Mouse (Mus musculus) ES-E14 (cell line): Measurements from ENCODE around the gene Diaph2. TPM values are rescaled to one million over a fixed set of nuclear protein-coding genes. Genes with fewer than 3 reads are reported as not detected.

ENCODE experiments used
- DNase-seq: peaks from one replicate; pipeline ENCODE4 v3.0.0-alpha.2; 2013; ENCODE audit warnings: low read depth, low spot score
- H3K27ac ChIP-seq: 2 replicates; pipeline ENCODE4 v1.5.1; 2012; ENCODE audit warnings: low read depth, mild to moderate bottlenecking, low read length, moderate library complexity, mixed read lengths; ENCODE audit not compliant: poor library complexity, insufficient read depth, severe bottlenecking
- H3K36me3 ChIP-seq: 2 replicates; pipeline ENCODE4 v1.6.1; 2012; ENCODE audit warnings: mild to moderate bottlenecking, low read length, moderate library complexity, mixed read lengths; ENCODE audit not compliant: control insufficient read depth, poor library complexity, insufficient read depth, severe bottlenecking
- H3K4me1 ChIP-seq, 2 experiments: fragments of 150-350 bp in 1 of 2; sonication (generic) in 1 of 2; 2 replicates each; pipeline ENCODE4 v1.6.1; 2012; ENCODE audit warnings: low read length in 2 of 2, mild to moderate bottlenecking in 1 of 2, mixed read lengths in 1 of 2; ENCODE audit not compliant: control insufficient read depth in 2 of 2, insufficient read depth in 2 of 2, poor library complexity in 1 of 2
- H3K4me3 ChIP-seq, 2 experiments: fragments of 150-350 bp in 1 of 2; sonication (generic) in 1 of 2; 2 replicates each; pipeline ENCODE4 v1.5.1; 2012; ENCODE audit warnings: low read length in 2 of 2, low read depth in 1 of 2, mild to moderate bottlenecking in 1 of 2, mixed read lengths in 1 of 2; ENCODE audit not compliant: insufficient read depth in 1 of 2, poor library complexity in 1 of 2, severe bottlenecking in 1 of 2
- H3K9ac ChIP-seq: 2 replicates; pipeline ENCODE4 v1.6.1; 2012; ENCODE audit warnings: low read depth, mild to moderate bottlenecking, low read length, mixed read lengths; ENCODE audit not compliant: poor library complexity, insufficient read depth, severe bottlenecking
- H3K9me3 ChIP-seq: fragments of 150-350 bp; sonication (generic); 2 replicates; pipeline ENCODE4 v1.6.1; 2012; ENCODE audit warnings: low read depth, mild to moderate bottlenecking, low read length; ENCODE audit not compliant: control insufficient read depth, insufficient read depth
- CHD2 ChIP-seq: IDR thresholded peaks from 2 replicates; pipeline ENCODE4 v1.6.1; 2014; ENCODE audit warnings: mild to moderate bottlenecking, low read depth, low read length, inconsistent platforms
- HCFC1 ChIP-seq: IDR thresholded peaks from 2 replicates; pipeline ENCODE4 v1.6.1; 2012; ENCODE audit warnings: low read length, inconsistent platforms, borderline replicate concordance; ENCODE audit not compliant: insufficient read depth
- MAFK ChIP-seq: IDR thresholded peaks from 2 replicates; pipeline ENCODE4 v1.6.1; 2014; ENCODE audit warnings: mild to moderate bottlenecking, low read depth, low read length, inconsistent platforms; ENCODE audit not compliant: insufficient read depth
- ZC3H11A ChIP-seq: IDR thresholded peaks from 2 replicates; pipeline ENCODE4 v1.6.1; 2012; ENCODE audit warnings: low read depth, mild to moderate bottlenecking, inconsistent platforms, low read length, borderline replicate concordance
- ZNF384 ChIP-seq: IDR thresholded peaks from 2 replicates; pipeline ENCODE4 v1.6.1; 2012; ENCODE audit warnings: low read depth, low read length, inconsistent platforms
- in situ Hi-C, 2 experiments: fragments of 600-800 bp; cut with MboI; formaldehyde crosslinking; loops; one replicate each; pipeline ENCODE4 v1.15.1; 2025; ENCODE audit warnings: low sequenced_read_pairs in 2 of 2, inconsistent platforms in 1 of 2; ENCODE audit not compliant: unreplicated experiment in 2 of 2
- total RNA-seq: library from RNA; depleted of rRNA; stranded (reverse); fragments of 300-350 nt; gene quantifications from 2 replicates; pipeline ENCODE4 v1.2.3, GENCODE M21; 2012

The Diaph2 gene
- total RNA-seq, 1 experiment = 5.8 TPM

GRCm38 (mm10) chrX:130008210-130008609 lies 258.7 kb downstream of the Diaph2 start:
- in situ Hi-C loops = no loop called here
- no peaks in the 10 kb centered on the region for H3K4me1 ChIP-seq
- no peak overlapping the region for H3K9ac ChIP-seq
- no peaks in the 10 kb centered on the region for H3K9me3 ChIP-seq
- DNase-seq = no peak
- H3K36me3 ChIP-seq = no peaks in the 10 kb centered on the region
- no peak overlapping the region for H3K27ac ChIP-seq
- no peak overlapping the region for H3K4me3 ChIP-seq
- TF ChIP-seq MAFK (no peak), HCFC1 (no peak), ZC3H11A (no peak), ZNF384 (no peak), CHD2 (no peak)

GRCm38 (mm10) chrX:130019735-130020134 lies 270.2 kb downstream of the Diaph2 start:
- no peaks in the 10 kb centered on the region for H3K4me1 ChIP-seq
- no peak for TF ChIP-seq MAFK
- in situ Hi-C loops = no loop called here
- DNase-seq = no peak
- no peak overlapping the region for H3K4me3 ChIP-seq
- H3K9ac ChIP-seq = no peak overlapping the region
- H3K36me3 ChIP-seq = no peaks in the 10 kb centered on the region
- H3K27ac ChIP-seq = no peak overlapping the region
- no peaks in the 10 kb centered on the region for H3K9me3 ChIP-seq

- no peaks in the 10 kb centered on the region for H3K4me1 ChIP-seq
- in situ Hi-C loops = no loop called here
- H3K4me3 ChIP-seq = no peak overlapping the region
- no peak for DNase-seq
- no peak overlapping the region for H3K27ac ChIP-seq
- no peaks in the 10 kb centered on the region for H3K36me3 ChIP-seq
- TF ChIP-seq CHD2 = no peak
- TF ChIP-seq ZC3H11A = no peak
- TF ChIP-seq HCFC1 = no peak
- TF ChIP-seq ZNF384 = no peak
- no peak for TF ChIP-seq MAFK
- H3K9me3 ChIP-seq = no peaks in the 10 kb centered on the region
- H3K9ac ChIP-seq = no peak overlapping the region
Measured at GRCm38 (mm10) chrX:130044525-130044924, 295.0 kb downstream of the Diaph2 start.

DNA sequence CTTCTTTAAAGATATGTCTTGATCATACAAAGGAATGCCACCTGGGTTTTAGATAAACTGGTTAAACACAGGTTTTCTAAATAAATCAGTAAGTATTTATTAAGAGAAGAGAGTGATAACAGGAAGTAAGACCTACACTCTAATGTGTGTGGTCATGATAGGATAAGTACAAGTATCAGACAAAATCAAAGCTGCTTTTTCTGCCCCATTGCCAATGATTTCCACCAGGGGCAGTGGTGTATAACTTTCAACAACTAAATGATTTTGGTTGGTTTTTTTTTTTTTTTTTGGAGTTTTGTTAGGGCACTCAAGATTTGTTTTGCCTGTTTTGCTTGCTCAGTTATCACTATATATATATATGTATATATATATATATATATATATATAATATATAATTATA lies 399.7 kb downstream of the Diaph2 start:
- DNase-seq = no peak

DNA sequence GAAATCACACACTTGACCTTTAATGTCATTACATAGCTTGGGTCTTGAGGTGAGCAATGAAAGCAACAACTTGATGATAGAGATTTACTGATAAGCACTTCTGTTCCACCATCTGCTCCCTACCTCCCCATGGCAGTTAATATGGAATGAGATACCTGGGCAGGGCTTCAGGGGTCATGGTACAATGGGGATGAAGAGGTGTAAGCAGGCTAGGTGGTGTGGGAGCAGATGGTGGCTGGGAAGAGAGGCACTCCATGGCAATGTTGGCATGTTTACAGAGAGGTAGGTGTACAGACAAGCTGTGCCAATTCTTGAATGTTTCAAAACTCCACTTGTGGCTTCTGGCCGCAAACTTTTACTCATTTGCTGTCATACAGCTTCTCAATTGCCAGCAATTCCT lies 402.6 kb downstream of the Diaph2 start:
- Histone ChIP-seq H3K4me1 (no peaks in the 10 kb centered on the region), H3K9ac (no peak overlapping the region), H3K36me3 (no peaks in the 10 kb centered on the region), H3K9me3 (no peaks in the 10 kb centered on the region), H3K27ac (no peak overlapping the region), H3K4me3 (no peak overlapping the region)
- in situ Hi-C loops = no loop called here
- TF ChIP-seq HCFC1 = no peak
- no peak for TF ChIP-seq CHD2
- no peak for TF ChIP-seq ZC3H11A
- no peak for TF ChIP-seq MAFK
- TF ChIP-seq ZNF384 = no peak
- no peak for DNase-seq

More for the DNA sequence above, 399.7 kb downstream of the Diaph2 start:
- H3K9ac ChIP-seq = no peak overlapping the region
- no peak overlapping the region for H3K4me3 ChIP-seq
- no peaks in the 10 kb centered on the region for H3K36me3 ChIP-seq
- H3K9me3 ChIP-seq = no peaks in the 10 kb centered on the region
- in situ Hi-C loops = no loop called here
- TF ChIP-seq HCFC1 (no peak), ZNF384 (peak; percentile 69)
- H3K4me1 ChIP-seq = no peaks in the 10 kb centered on the region
- no peak overlapping the region for H3K27ac ChIP-seq
